Mouse (Mus musculus): ENCODE results near the gene Gbx2. TPM values are rescaled to one million over a fixed set of nuclear protein-coding genes. Genes with fewer than 3 reads are reported as not detected.

Gene Gbx2
- polyA plus RNA-seq, 1 experiment from 2014 or later, result 29.7 TPM

DNA sequence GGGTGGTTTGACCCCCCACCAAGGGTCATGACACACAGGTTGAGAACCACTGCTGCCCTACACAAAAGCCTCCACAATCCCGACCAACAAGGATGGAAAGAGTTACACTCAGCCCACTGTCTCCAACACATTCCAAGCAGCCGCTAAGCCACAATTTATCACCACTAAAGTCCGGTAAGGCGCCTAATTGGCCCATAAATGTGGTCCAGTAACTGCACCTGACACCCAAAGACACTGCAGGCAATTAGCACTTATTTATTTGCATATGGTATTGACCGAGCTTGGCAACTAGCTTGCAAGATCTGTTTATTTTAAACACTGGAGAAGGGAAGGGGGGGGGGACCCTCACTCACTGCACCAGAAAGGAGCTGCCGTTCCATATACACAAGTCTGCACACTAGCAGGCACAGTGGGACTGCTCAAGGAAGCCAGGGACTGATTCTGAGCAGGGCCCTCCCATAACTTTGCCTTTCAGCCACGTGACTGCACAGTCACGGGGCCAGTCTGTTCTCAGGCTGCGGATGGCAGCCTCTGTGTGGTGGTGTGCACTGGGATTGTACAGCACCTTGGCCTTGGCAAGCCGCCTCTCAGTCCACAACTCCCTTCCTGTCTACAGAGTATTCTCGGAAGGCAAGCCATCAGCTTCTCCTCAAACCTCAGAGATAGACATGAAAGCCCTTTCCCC is 31.1 kb downstream of the Gbx2 start:
- H3K27ac ChIP-seq (replicated peaks), result no peak overlapping the region
- H3K27me3 ChIP-seq, result peaks cover 25% of the 10 kb centered on the region; the same call in 1 of the 2 replicates
- no peak overlapping the region for H3K4me3 ChIP-seq
- H3K4me2 ChIP-seq (replicated peaks), result no peak overlapping the region
- 83% methylated on average over 11 of the region's 11 CpGs for WGBS
- no peaks in the 10 kb centered on the region for H3K9me3 ChIP-seq
- no peaks in the 10 kb centered on the region for H3K4me1 ChIP-seq
- ATAC-seq (ENCODE audit: low FRiP score, low read depth), result no peak
- H3K36me3 ChIP-seq, result peaks cover 10% of the 10 kb centered on the region; the same call in 1 of the 2 replicates
- no peak overlapping the region for H3K9ac ChIP-seq (replicated peaks)

DNA sequence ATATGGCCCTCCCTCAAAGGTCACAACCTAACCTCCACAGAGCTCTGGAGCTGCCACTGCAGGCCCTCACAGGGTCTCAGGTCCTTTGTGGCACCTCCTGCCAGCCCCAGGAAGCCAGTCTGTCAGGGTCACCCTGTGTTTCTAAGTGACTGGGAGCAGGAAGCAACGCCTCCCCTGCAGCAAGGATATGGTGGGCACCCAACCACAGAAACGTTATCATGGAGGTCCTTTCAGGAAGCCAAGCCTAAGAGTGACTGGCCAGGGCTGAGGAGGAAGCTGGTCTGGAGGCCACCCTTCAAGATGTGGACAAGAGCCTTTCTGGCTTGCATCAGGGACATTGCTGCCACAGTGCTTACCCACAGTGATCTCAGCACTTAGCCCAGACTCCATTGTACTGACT is 31.9 kb downstream of the Gbx2 start:
- Histone ChIP-seq H3K27me3 (peaks cover 27% of the 10 kb centered on the region; the same call in 1 of the 2 replicates), H3K9ac (replicated peaks) (no peak overlapping the region), H3K27ac (replicated peaks) (no peak overlapping the region), H3K4me2 (replicated peaks) (no peak overlapping the region), H3K36me3 (peaks cover 10% of the 10 kb centered on the region; the same call in 1 of the 2 replicates), H3K4me1 (no peaks in the 10 kb centered on the region), H3K4me3 (no peak overlapping the region), H3K9me3 (no peaks in the 10 kb centered on the region)
- ATAC-seq (ENCODE audit: low FRiP score, low read depth), result no peak
- 83% methylated on average over 2 of the region's 2 CpGs for WGBS

DNA sequence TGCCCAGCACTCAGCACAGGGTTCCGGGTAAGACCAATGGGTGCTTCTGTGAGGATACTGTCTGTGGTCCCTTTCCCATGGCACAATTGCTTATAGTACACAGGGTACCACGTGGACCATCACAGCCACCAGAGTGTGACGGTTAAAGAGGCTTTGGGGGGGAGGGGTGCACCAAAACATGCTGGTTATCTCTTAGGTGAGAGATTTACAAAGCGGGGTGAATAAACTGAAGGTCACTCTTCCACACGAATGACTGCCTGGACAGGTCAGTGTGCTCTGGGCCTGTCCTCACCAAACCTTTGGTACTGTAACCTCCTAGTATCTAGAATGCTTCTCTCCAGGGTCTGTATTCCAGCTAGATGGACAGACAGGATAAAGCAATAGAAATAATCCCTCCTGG is 35.2 kb downstream of the Gbx2 start:
- Histone ChIP-seq H3K4me2 (replicated peaks) (no peak overlapping the region), H3K27me3 (peaks cover 45% of the 10 kb centered on the region; the same call in 1 of the 2 replicates)
- WGBS, result 84% methylated on average over 5 of the region's 5 CpGs

GRCm38 (mm10) chr1:89892281-89892680 is 38.7 kb downstream of the Gbx2 start:
- peaks cover 50% of the 10 kb centered on the region; the same call in 1 of the 2 replicates for H3K27me3 ChIP-seq
- no peak overlapping the region for H3K27ac ChIP-seq (replicated peaks)
- H3K4me2 ChIP-seq (replicated peaks), result no peak overlapping the region
- no peak overlapping the region for H3K4me3 ChIP-seq
- no peaks in the 10 kb centered on the region for H3K9me3 ChIP-seq
- ATAC-seq (ENCODE audit: low FRiP score, low read depth), result no peak
- peaks cover 17% of the 10 kb centered on the region for H3K4me1 ChIP-seq
- 26% methylated on average over 7 of the region's 7 CpGs for WGBS
- H3K36me3 ChIP-seq, result peaks cover 42% of the 10 kb centered on the region
- no peak overlapping the region for H3K9ac ChIP-seq (replicated peaks)

More for the DNA sequence above, 35.2 kb downstream of the Gbx2 start:
- Histone ChIP-seq H3K9ac (replicated peaks) (no peak overlapping the region), H3K4me3 (no peak overlapping the region), H3K4me1 (peaks cover 12% of the 10 kb centered on the region), H3K9me3 (no peaks in the 10 kb centered on the region), H3K36me3 (peaks cover 18% of the 10 kb centered on the region; the same call in 1 of the 2 replicates), H3K27ac (replicated peaks) (no peak overlapping the region)
- no peak for ATAC-seq (ENCODE audit: low FRiP score, low read depth)

DNA sequence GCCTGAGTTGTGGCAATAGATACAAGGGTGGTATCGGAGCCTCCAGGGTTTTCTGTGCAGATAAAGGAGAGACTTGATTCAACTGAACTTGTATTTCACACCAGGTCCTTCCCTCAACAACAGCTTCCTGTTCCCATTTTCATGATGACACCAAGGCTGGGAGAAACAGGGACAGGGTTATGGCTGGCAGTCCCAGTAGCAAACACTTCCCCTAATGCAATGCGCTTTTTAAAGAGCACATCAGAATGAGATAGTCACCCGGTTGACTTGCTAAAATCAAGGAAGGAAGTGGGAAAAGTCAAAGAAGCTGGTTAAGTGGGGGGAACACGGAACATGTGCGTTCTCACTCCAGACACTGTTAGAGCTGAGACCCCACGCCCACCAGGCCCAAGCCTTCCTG is 39.6 kb downstream of the Gbx2 start:
- no peak overlapping the region for H3K4me3 ChIP-seq
- 92% methylated on average over 6 of the region's 6 CpGs for WGBS
- H3K27ac ChIP-seq (replicated peaks), result no peak overlapping the region
- peaks cover 44% of the 10 kb centered on the region for H3K36me3 ChIP-seq
- no peak for ATAC-seq (ENCODE audit: low FRiP score, low read depth)
- H3K27me3 ChIP-seq, result peaks cover 47% of the 10 kb centered on the region; the same call in 1 of the 2 replicates
- H3K4me1 ChIP-seq, result peaks cover 17% of the 10 kb centered on the region
- H3K9ac ChIP-seq (replicated peaks), result no peak overlapping the region
- no peaks in the 10 kb centered on the region for H3K9me3 ChIP-seq
- no peak overlapping the region for H3K4me2 ChIP-seq (replicated peaks)

DNA sequence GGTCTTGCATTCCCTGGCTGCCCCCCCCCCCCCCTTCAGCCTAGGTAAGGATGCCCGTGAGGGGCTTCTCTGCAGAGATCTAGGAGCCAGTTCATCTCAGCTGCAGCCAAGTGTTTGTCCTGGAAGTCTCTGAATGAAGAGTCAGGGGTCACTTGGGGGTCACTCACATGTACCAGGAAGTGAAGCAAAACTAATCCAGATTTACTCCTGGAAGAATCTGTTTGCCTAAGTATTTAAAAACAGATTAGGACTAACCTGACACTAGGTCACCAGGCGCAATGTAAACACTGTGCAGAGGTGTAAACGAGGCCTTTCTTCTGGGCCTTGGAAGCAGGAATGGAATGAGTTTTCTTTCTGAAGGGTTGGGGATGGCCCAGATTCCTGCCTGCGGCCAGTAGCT is 45.3 kb downstream of the Gbx2 start:
- Histone ChIP-seq H3K4me1 (peaks cover 8% of the 10 kb centered on the region), H3K9me3 (no peaks in the 10 kb centered on the region), H3K9ac (replicated peaks) (no peak overlapping the region), H3K36me3 (peaks cover 30% of the 10 kb centered on the region), H3K4me3 (no peak overlapping the region), H3K4me2 (replicated peaks) (no peak overlapping the region), H3K27me3 (peaks cover 20% of the 10 kb centered on the region), H3K27ac (replicated peaks) (no peak overlapping the region)
- 11% methylated on average over 4 of the region's 4 CpGs for whole genome bisulfite sequencing
- no peak for ATAC-seq (ENCODE audit: low FRiP score, low read depth)

- no peak overlapping the region for H3K4me3 ChIP-seq
- ATAC-seq (ENCODE audit: low FRiP score, low read depth), result no peak
- peaks cover 22% of the 10 kb centered on the region for H3K27me3 ChIP-seq
- H3K36me3 ChIP-seq, result peaks cover 25% of the 10 kb centered on the region
- no peak overlapping the region for H3K27ac ChIP-seq (replicated peaks)
- H3K9me3 ChIP-seq, result no peaks in the 10 kb centered on the region
- WGBS, result 93% methylated on average over 8 of the region's 8 CpGs
- no peak overlapping the region for H3K4me2 ChIP-seq (replicated peaks)
- H3K4me1 ChIP-seq, result peaks cover 21% of the 10 kb centered on the region
- H3K9ac ChIP-seq (replicated peaks), result no peak overlapping the region
Observed at GRCm38 (mm10) chr1:89884335-89884734, 46.6 kb downstream of the Gbx2 start.

DNA sequence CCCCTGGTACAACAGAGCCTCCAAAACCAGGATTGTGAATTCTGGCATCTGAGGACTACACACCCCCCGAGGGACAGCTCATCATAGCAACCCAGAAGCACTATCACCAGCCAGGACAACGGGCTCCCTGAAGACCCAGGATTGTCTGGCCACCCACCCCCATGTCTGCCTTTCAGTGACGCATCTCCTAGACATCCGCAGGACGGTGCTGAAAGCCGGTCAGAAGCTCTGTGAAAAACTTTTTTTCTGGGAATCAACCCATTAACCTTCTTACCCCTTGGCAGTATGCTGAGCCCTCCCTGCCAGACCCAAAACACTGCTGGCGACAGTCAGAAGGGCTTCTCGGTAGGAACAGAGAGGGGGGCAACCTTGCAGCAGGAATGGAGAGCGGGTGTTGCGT is 50.1 kb downstream of the Gbx2 start:
- Histone ChIP-seq H3K27ac (replicated peaks) (no peak overlapping the region), H3K4me2 (replicated peaks) (no peak overlapping the region), H3K4me1 (peaks cover 37% of the 10 kb centered on the region), H3K9me3 (no peaks in the 10 kb centered on the region), H3K27me3 (peaks cover 30% of the 10 kb centered on the region), H3K4me3 (no peak overlapping the region), H3K9ac (replicated peaks) (no peak overlapping the region), H3K36me3 (no peaks in the 10 kb centered on the region)
- ATAC-seq (ENCODE audit: low FRiP score, low read depth), result no peak
- WGBS, result 74% methylated on average over 10 of the region's 10 CpGs

GRCm38 (mm10) chr1:89880193-89880592 is 50.8 kb downstream of the Gbx2 start:
- Histone ChIP-seq H3K36me3 (no peaks in the 10 kb centered on the region), H3K9ac (replicated peaks) (no peak overlapping the region), H3K9me3 (no peaks in the 10 kb centered on the region), H3K27me3 (peaks cover 35% of the 10 kb centered on the region), H3K4me3 (no peak overlapping the region), H3K4me1 (peaks cover 40% of the 10 kb centered on the region), H3K27ac (replicated peaks) (no peak overlapping the region), H3K4me2 (replicated peaks) (no peak overlapping the region)
- no peak for ATAC-seq (ENCODE audit: low FRiP score, low read depth)
- 8% methylated on average over 8 of the region's 8 CpGs for WGBS

DNA sequence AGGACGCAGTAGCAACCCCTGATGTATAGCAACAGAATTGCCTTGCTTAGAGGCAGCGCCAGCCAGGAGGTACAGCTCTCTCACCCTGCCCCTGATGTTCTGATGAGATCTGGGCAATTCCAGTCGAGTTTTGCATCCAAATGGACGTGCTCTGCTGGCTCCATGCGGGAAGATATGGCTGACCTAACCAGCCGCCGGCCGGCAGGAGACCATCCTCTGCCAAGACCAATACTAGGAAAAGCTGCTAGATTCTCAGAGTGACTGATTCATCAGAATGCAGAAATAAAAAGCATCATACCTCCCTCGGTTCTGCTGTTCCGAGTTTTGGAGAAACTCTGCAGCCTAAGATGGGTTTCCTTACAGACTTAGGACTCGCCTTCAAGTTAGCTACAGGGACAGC is 52.5 kb downstream of the Gbx2 start:
- peaks cover 32% of the 10 kb centered on the region for H3K27me3 ChIP-seq
- no peaks in the 10 kb centered on the region for H3K36me3 ChIP-seq
- peaks cover 40% of the 10 kb centered on the region for H3K4me1 ChIP-seq
- H3K27ac ChIP-seq (replicated peaks), result no peak overlapping the region
- 80% methylated on average over 11 of the region's 11 CpGs for WGBS
- H3K4me3 ChIP-seq, result no peak overlapping the region
- no peaks in the 10 kb centered on the region for H3K9me3 ChIP-seq
- no peak for ATAC-seq (ENCODE audit: low FRiP score, low read depth)
- no peak overlapping the region for H3K9ac ChIP-seq (replicated peaks)
- H3K4me2 ChIP-seq (replicated peaks), result no peak overlapping the region
